Mouse (Mus musculus): Measurements from ENCODE around the gene 7530416G11Rik. TPM values are rescaled to one million over a fixed set of nuclear protein-coding genes. Genes with fewer than 3 reads are reported as not detected.

The 7530416G11Rik gene
- total RNA-seq, 2 experiments from 2014 or later, result not detected

Other genes with a start within 250 kb of the 7530416G11Rik start
- 100 to 1,000 TPM; 388 to 389 TPM for gene Atxn10, start 167.0 kb downstream of the 7530416G11Rik start, total RNA-seq (2021)
- 10 to 100 TPM; 65.6 to 67.5 TPM for gene Wnt7b, start 79.2 kb upstream of the 7530416G11Rik start, total RNA-seq (2021)
- 1 to 10 TPM; 1.0 to 1.8 TPM for gene Ppara, start 231.8 kb upstream of the 7530416G11Rik start, total RNA-seq (2021)

Data from left cerebral cortex, postnatal 4 days (tissue).